Mouse (Mus musculus): ENCODE measurements around the gene Cers6.

DNA sequence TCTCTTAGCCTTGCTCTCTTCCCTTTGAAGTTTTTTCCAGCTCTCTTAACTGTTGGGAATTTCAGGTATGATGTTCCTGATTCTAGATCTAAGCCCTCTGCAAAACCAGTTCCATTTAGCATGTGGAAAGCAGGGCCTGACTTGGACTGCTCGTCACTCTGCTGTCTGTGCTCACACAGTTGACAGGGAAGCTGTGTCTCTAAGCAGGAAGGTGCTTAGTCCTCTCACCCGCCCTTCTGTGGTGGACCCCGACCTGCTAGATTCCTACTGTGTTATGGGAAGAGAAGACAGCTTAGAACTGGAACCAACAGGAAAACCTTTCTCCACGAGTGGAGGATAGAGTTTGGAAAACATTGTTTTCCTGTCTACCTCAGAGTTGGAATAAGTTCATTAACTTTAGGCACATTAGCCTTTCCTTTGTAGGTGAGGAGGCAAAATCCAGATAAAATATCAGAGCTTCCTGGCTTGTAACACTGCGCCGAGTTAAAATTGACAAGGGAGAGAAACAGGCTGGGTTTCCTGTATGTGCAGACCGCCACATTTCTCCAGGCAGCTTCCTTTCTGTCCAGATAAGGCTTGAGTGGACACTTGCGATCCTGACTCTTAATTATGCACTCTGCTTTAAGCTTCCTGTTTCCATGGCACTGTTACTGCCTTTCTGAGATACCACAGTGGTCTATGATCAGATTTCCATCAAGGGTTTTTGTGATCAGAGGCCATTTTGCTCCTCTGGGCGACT, 39.6 kb downstream of the Cers6 start:
- TF ChIP-seq POLR2A (IDR thresholded peaks at IDR 0.05; ENCODE audit: low read depth, low read length): no peak
- no peak for TF ChIP-seq CTCF (IDR thresholded peaks at IDR 0.05; ENCODE audit: borderline replicate concordance, insufficient read depth, low read length)
